Mouse (Mus musculus) forebrain, embryonic 10.5 days (tissue): ENCODE measurements around the gene Inpp1. TPM values are rescaled to one million over a fixed set of nuclear protein-coding genes. Genes with fewer than 3 reads are reported as not detected.
"Not testable (repeated sequence)": the region's sequence is repeated elsewhere in the genome, so short reads cannot be mapped to it uniquely, and the experiment has no call there.

Experiments
- DNase-seq: peaks from one replicate; pipeline ENCODE4 v3.0.0-alpha.2; 2017; ENCODE audit warnings: low spot score; ENCODE audit errors: extremely low spot score
- H3K27ac ChIP-seq: fragments of 300-500 bp; sonication (generic); 2 replicates; pipeline ENCODE4 v1.5.1; 2016; ENCODE audit warnings: mild to moderate bottlenecking
- H3K27me3 ChIP-seq: fragments of 300-500 bp; sonication (generic); 2 replicates; pipeline ENCODE4 v1.6.1; 2016; ENCODE audit warnings: mild to moderate bottlenecking; ENCODE audit not compliant: poor library complexity, severe bottlenecking
- H3K36me3 ChIP-seq: fragments of 300-500 bp; sonication (generic); replicated peaks from 2 replicates; pipeline ENCODE4 v1.6.1; 2016; ENCODE audit warnings: mild to moderate bottlenecking, moderate library complexity
- H3K4me1 ChIP-seq: fragments of 300-500 bp; sonication (generic); 2 replicates; pipeline ENCODE4 v1.6.1; 2016
- H3K4me3 ChIP-seq: fragments of 300-500 bp; sonication (generic); 2 replicates; pipeline ENCODE4 v1.5.1; 2016; ENCODE audit warnings: mild to moderate bottlenecking, moderate library complexity
- H3K9me3 ChIP-seq: fragments of 300-500 bp; sonication (generic); 2 replicates; pipeline ENCODE4 v1.6.1; 2016; ENCODE audit warnings: mild to moderate bottlenecking, moderate library complexity
- WGBS: fragments of 180-500 bp; shearing (Covaris S2); methylation state at CpG from one replicate; pipeline ENCODE4 v1.1.7; 2016; 5-methylcytosine and 5-hydroxymethylcytosine counted together
- polyA plus RNA-seq: library from polyadenylated mRNA; unstranded; fragments of >200 nt; fragmentation: Nextera tagmentation; extraction: Ambion mirVana; gene quantifications from 2 replicates; pipeline ENCODE4 v1.2.1, GENCODE M21; 2016

Gene Inpp1
- 10.4 and 12.3 TPM in 2 replicates for polyA plus RNA-seq

- no peaks in the 10 kb centered on the region for H3K36me3 ChIP-seq
- H3K27ac ChIP-seq: peak within 1 kb of the TSS; percentile 88
- under 1% methylated on average over 59 of the region's 59 CpGs for WGBS
- peak within 1 kb of the TSS; percentile 65 for H3K4me3 ChIP-seq
- DNase-seq: peak; percentile 57
- H3K9me3 ChIP-seq: no peaks in the 10 kb centered on the region
- H3K4me1 ChIP-seq: peaks cover 20% of the 10 kb centered on the region
- no peaks in the 10 kb centered on the region for H3K27me3 ChIP-seq
These were observed at the start of gene Inpp1 for GRCm38 (mm10) chr1:52816910-52817812. Gene Inpp1, minus strand, starts transcription at chr1:52817688.

GRCm38 (mm10) chr1:52866007-52866406, 48.5 kb upstream of the Inpp1 start:
- WGBS: 93% methylated on average over 3 of the region's 3 CpGs
- H3K36me3 ChIP-seq: no peaks in the 10 kb centered on the region
- no peak overlapping the region for H3K4me3 ChIP-seq
- no peaks in the 10 kb centered on the region for H3K27me3 ChIP-seq
- no peak overlapping the region for H3K27ac ChIP-seq
- no peaks in the 10 kb centered on the region for H3K9me3 ChIP-seq
- H3K4me1 ChIP-seq: no peaks in the 10 kb centered on the region
- DNase-seq: no peak

- no peaks in the 10 kb centered on the region for H3K27me3 ChIP-seq
- H3K4me1 ChIP-seq: no peaks in the 10 kb centered on the region
- H3K4me3 ChIP-seq: no peak overlapping the region
- H3K27ac ChIP-seq: no peak overlapping the region
- no peaks in the 10 kb centered on the region for H3K9me3 ChIP-seq
- no peaks in the 10 kb centered on the region; the same call in 1 of the 2 replicates for H3K36me3 ChIP-seq
- DNase-seq: no peak
- WGBS: 90% methylated on average over 1 of the region's 1 CpGs
These were observed 46.7 kb upstream of the Inpp1 start for GRCm38 (mm10) chr1:52864220-52864619.

GRCm38 (mm10) chr1:52855904-52856601, 38.6 kb upstream of the Inpp1 start:
- Histone ChIP-seq H3K9me3 (no peaks in the 10 kb centered on the region), H3K4me3 (no peak overlapping the region), H3K4me1 (no peaks in the 10 kb centered on the region), H3K36me3 (no peaks in the 10 kb centered on the region; the same call in 1 of the 2 replicates), H3K27me3 (no peaks in the 10 kb centered on the region), H3K27ac (no peak overlapping the region)
- WGBS: 92% methylated on average over 7 of the region's 7 CpGs
- DNase-seq: no peak

GRCm38 (mm10) chr1:52854029-52854428, 36.5 kb upstream of the Inpp1 start:
- WGBS: 93% methylated on average over 1 of the region's 1 CpGs
- not testable (repeated sequence) for DNase-seq, H3K9me3 ChIP-seq, H3K27ac ChIP-seq, H3K4me1 ChIP-seq, H3K27me3 ChIP-seq, H3K4me3 ChIP-seq, H3K36me3 ChIP-seq

- no peak overlapping the region for H3K27ac ChIP-seq
- H3K27me3 ChIP-seq: no peaks in the 10 kb centered on the region
- no peaks in the 10 kb centered on the region for H3K9me3 ChIP-seq
- WGBS: 78% methylated on average over 4 of the region's 4 CpGs
- H3K36me3 ChIP-seq: no peaks in the 10 kb centered on the region
- H3K4me1 ChIP-seq: peaks cover 9% of the 10 kb centered on the region
- no peak for DNase-seq
- H3K4me3 ChIP-seq: no peak overlapping the region
These were observed 31.9 kb upstream of the Inpp1 start for GRCm38 (mm10) chr1:52849422-52849821.

- no peaks in the 10 kb centered on the region for H3K27me3 ChIP-seq
- H3K4me3 ChIP-seq: no peak overlapping the region
- no peak for DNase-seq
- no peak overlapping the region for H3K27ac ChIP-seq
- peaks cover 13% of the 10 kb centered on the region for H3K4me1 ChIP-seq
- H3K9me3 ChIP-seq: no peaks in the 10 kb centered on the region
- H3K36me3 ChIP-seq: no peaks in the 10 kb centered on the region
- WGBS: 85% methylated on average over 4 of the region's 4 CpGs
These were observed 29.1 kb upstream of the Inpp1 start for GRCm38 (mm10) chr1:52846556-52846955.

- Histone ChIP-seq H3K36me3 (no peaks in the 10 kb centered on the region), H3K4me1 (peaks cover 13% of the 10 kb centered on the region), H3K27ac (peak within 1 kb of the TSS; percentile 88), H3K9me3 (no peaks in the 10 kb centered on the region), H3K4me3 (peak within 1 kb of the TSS; percentile 65), H3K27me3 (no peaks in the 10 kb centered on the region)
- 4% methylated on average over 45 of the region's 45 CpGs for WGBS
- peak; percentile 98 for DNase-seq
These were observed 27.5 kb upstream of the Inpp1 start, which contains the start of gene Hibch for GRCm38 (mm10) chr1:52844782-52845665. Gene Hibch, plus strand, starts transcription at chr1:52844929.

- DNase-seq: no peak
- peaks cover 13% of the 10 kb centered on the region for H3K4me1 ChIP-seq
- H3K36me3 ChIP-seq: no peaks in the 10 kb centered on the region
- peak overlapping the region; percentile 88; the same call in 1 of the 2 replicates for H3K27ac ChIP-seq
- H3K27me3 ChIP-seq: no peaks in the 10 kb centered on the region
- peak overlapping the region; percentile 65 for H3K4me3 ChIP-seq
- 28% methylated on average over 3 of the region's 3 CpGs for WGBS
- no peaks in the 10 kb centered on the region for H3K9me3 ChIP-seq
These were observed 26.9 kb upstream of the Inpp1 start for GRCm38 (mm10) chr1:52844354-52844753.

- Histone ChIP-seq H3K4me3 (no peak overlapping the region), H3K36me3 (no peaks in the 10 kb centered on the region), H3K27ac (no peak overlapping the region), H3K27me3 (no peaks in the 10 kb centered on the region), H3K9me3 (no peaks in the 10 kb centered on the region), H3K4me1 (peaks cover 2% of the 10 kb centered on the region; the same call in 1 of the 2 replicates)
- DNase-seq: no peak
- WGBS: 87% methylated on average over 3 of the region's 3 CpGs
These were observed 21.6 kb upstream of the Inpp1 start for GRCm38 (mm10) chr1:52839099-52839498.

GRCm38 (mm10) chr1:52817813-52818147, 292 bp upstream of the Inpp1 start:
- no peaks in the 10 kb centered on the region for H3K27me3 ChIP-seq
- no peaks in the 10 kb centered on the region for H3K9me3 ChIP-seq
- H3K4me1 ChIP-seq: peaks cover 20% of the 10 kb centered on the region
- H3K27ac ChIP-seq: peak overlapping the region; percentile 88
- peak overlapping the region; percentile 65 for H3K4me3 ChIP-seq
- H3K36me3 ChIP-seq: no peaks in the 10 kb centered on the region
- peak; percentile 14 for DNase-seq
- 5% methylated on average over 5 of the region's 7 CpGs for WGBS

GRCm38 (mm10) chr1:52816232-52816891, 1.1 kb downstream of the Inpp1 start:
- Histone ChIP-seq H3K27me3 (no peaks in the 10 kb centered on the region), H3K36me3 (no peaks in the 10 kb centered on the region), H3K9me3 (no peaks in the 10 kb centered on the region), H3K27ac (no peak overlapping the region), H3K4me3 (peak overlapping the region; percentile 65), H3K4me1 (peaks cover 20% of the 10 kb centered on the region)
- DNase-seq: no peak
- WGBS: 63% methylated on average over 13 of the region's 13 CpGs
